Mouse (Mus musculus) kidney, postnatal 14 days (tissue): Measurements from ENCODE around the gene Scn10a.

ENCODE experiments used
- DNase-seq: peaks from one replicate; pipeline ENCODE4 v3.0.0; 2022; ENCODE audit warnings: mixed read lengths

Gene Scn10a

GRCm38 (mm10) chr9:119719222-119719621 is at the start of gene Scn10a:
Gene Scn10a, minus strand, starts transcription at chr9:119719322.
- DNase-seq = no peak

- DNase-seq = peak; percentile 12
Observed at GRCm38 (mm10) chr9:119768585-119768984, 49.5 kb upstream of the Scn10a start.

- no peak for DNase-seq
Observed at GRCm38 (mm10) chr9:119760226-119760625, 41.1 kb upstream of the Scn10a start.

- no peak for DNase-seq
Observed at GRCm38 (mm10) chr9:119759457-119759856, 40.3 kb upstream of the Scn10a start.

GRCm38 (mm10) chr9:119751507-119751906 is 32.4 kb upstream of the Scn10a start:
- DNase-seq = peak; percentile 15

GRCm38 (mm10) chr9:119749112-119749511 is 30.0 kb upstream of the Scn10a start:
- DNase-seq = no peak

GRCm38 (mm10) chr9:119743900-119744299 is 24.8 kb upstream of the Scn10a start:
- DNase-seq = no peak

GRCm38 (mm10) chr9:119743312-119743711 is 24.2 kb upstream of the Scn10a start:
- DNase-seq = no peak

- no peak for DNase-seq
Observed at GRCm38 (mm10) chr9:119741101-119741786, 22.1 kb upstream of the Scn10a start.

GRCm38 (mm10) chr9:119728412-119729097 is 9.4 kb upstream of the Scn10a start:
- no peak for DNase-seq

GRCm38 (mm10) chr9:119726990-119727389 is 7.9 kb upstream of the Scn10a start:
- DNase-seq = no peak

- no peak for DNase-seq
Observed at GRCm38 (mm10) chr9:119725293-119725862, 6.3 kb upstream of the Scn10a start.

GRCm38 (mm10) chr9:119706700-119707099 is 12.4 kb downstream of the Scn10a start:
- DNase-seq = peak; percentile 84

GRCm38 (mm10) chr9:119691505-119691904 is 27.6 kb downstream of the Scn10a start:
- no peak for DNase-seq

GRCm38 (mm10) chr9:119691001-119691400 is 28.1 kb downstream of the Scn10a start:
- no peak for DNase-seq

- no peak for DNase-seq
Observed at GRCm38 (mm10) chr9:119687893-119688292, 31.2 kb downstream of the Scn10a start.

GRCm38 (mm10) chr9:119686187-119686586 is 32.9 kb downstream of the Scn10a start:
- DNase-seq = no peak

- DNase-seq = no peak
Observed at GRCm38 (mm10) chr9:119680896-119681295, 38.2 kb downstream of the Scn10a start.

GRCm38 (mm10) chr9:119664109-119664508 is 55.0 kb downstream of the Scn10a start:
- no peak for DNase-seq

- DNase-seq = no peak
Observed at GRCm38 (mm10) chr9:119656111-119656510, 63.0 kb downstream of the Scn10a start.

- no peak for DNase-seq
Observed at GRCm38 (mm10) chr9:119653758-119654157, 65.4 kb downstream of the Scn10a start.

GRCm38 (mm10) chr9:119646942-119647547 is 72.1 kb downstream of the Scn10a start:
- DNase-seq = peak; percentile 25

- no peak for DNase-seq
Observed at GRCm38 (mm10) chr9:119641985-119642384, 77.1 kb downstream of the Scn10a start.
